Mouse (Mus musculus): Measurements from ENCODE around the gene Pdcd2l.
"Not testable (repeated sequence)": the region's sequence is repeated elsewhere in the genome, so short reads cannot be mapped to it uniquely, and the experiment has no call there.

Gene Pdcd2l

GRCm38 (mm10) chr7:34208027-34208745 lies 11.7 kb upstream of the Pdcd2l start:
- DNase-seq: no peak

- no peak for DNase-seq
Measured at GRCm38 (mm10) chr7:34206331-34206730, 9.9 kb upstream of the Pdcd2l start.

- DNase-seq: not testable (repeated sequence)
Measured at GRCm38 (mm10) chr7:34202147-34202546, 5.7 kb upstream of the Pdcd2l start.

GRCm38 (mm10) chr7:34200829-34201228 lies 4.4 kb upstream of the Pdcd2l start:
- DNase-seq: no peak

- DNase-seq: peak; percentile 36
Measured at GRCm38 (mm10) chr7:34198346-34198745, 1.9 kb upstream of the Pdcd2l start.

- DNase-seq: no peak
Measured at GRCm38 (mm10) chr7:34195632-34196031, 829 bp downstream of the Pdcd2l start.

GRCm38 (mm10) chr7:34192825-34193224 lies 3.6 kb downstream of the Pdcd2l start:
- DNase-seq: no peak

GRCm38 (mm10) chr7:34189376-34189989 lies 7.0 kb downstream of the Pdcd2l start:
- no peak for DNase-seq

GRCm38 (mm10) chr7:34183794-34184193 lies 12.7 kb downstream of the Pdcd2l start:
- DNase-seq: no peak

- DNase-seq: no peak
Measured at GRCm38 (mm10) chr7:34183356-34183755, 13.1 kb downstream of the Pdcd2l start.

- DNase-seq: not testable (repeated sequence)
Measured at GRCm38 (mm10) chr7:34176241-34176640, 20.2 kb downstream of the Pdcd2l start.

GRCm38 (mm10) chr7:34172251-34172650 lies 24.2 kb downstream of the Pdcd2l start:
- no peak for DNase-seq

GRCm38 (mm10) chr7:34169454-34169853 lies 27.0 kb downstream of the Pdcd2l start, which contains the start of gene Uba2:
Uba2 (minus strand) TSS chr7:34169599.
- DNase-seq: no peak

- peak; percentile 90 for DNase-seq
Measured at GRCm38 (mm10) chr7:34168470-34169251, 27.8 kb downstream of the Pdcd2l start.

- DNase-seq: no peak
Measured at GRCm38 (mm10) chr7:34167766-34168469, 28.5 kb downstream of the Pdcd2l start.

- peak; percentile 32 for DNase-seq
Measured at GRCm38 (mm10) chr7:34166850-34167249, 29.6 kb downstream of the Pdcd2l start.

- DNase-seq: no peak
Measured at GRCm38 (mm10) chr7:34165999-34166398, 30.5 kb downstream of the Pdcd2l start.

GRCm38 (mm10) chr7:34164671-34165070 lies 31.8 kb downstream of the Pdcd2l start:
- DNase-seq: no peak

- DNase-seq: no peak
Measured at GRCm38 (mm10) chr7:34159167-34159566, 37.3 kb downstream of the Pdcd2l start.

GRCm38 (mm10) chr7:34157994-34158393 lies 38.5 kb downstream of the Pdcd2l start:
- DNase-seq: no peak

- no peak for DNase-seq
Measured at GRCm38 (mm10) chr7:34147193-34147592, 49.3 kb downstream of the Pdcd2l start.

- no peak for DNase-seq
Measured at GRCm38 (mm10) chr7:34141123-34141522, 55.3 kb downstream of the Pdcd2l start.

GRCm38 (mm10) chr7:34139493-34139892 lies 57.0 kb downstream of the Pdcd2l start:
- no peak for DNase-seq

Measured in thymus, postnatal 25 days (tissue).